Mouse (Mus musculus) adipocyte (in vitro differentiated cells): Measurements from ENCODE around the gene Pde10a.

ENCODE experiments used
- DNase-seq: peaks from one replicate; pipeline ENCODE4 v3.0.0-alpha.2; 2016; ENCODE audit warnings: low spot score

Pde10a gene

GRCm38 (mm10) chr17:8888639-8889038 lies 363.5 kb downstream of the Pde10a start:
- DNase-seq: no peak

DNA sequence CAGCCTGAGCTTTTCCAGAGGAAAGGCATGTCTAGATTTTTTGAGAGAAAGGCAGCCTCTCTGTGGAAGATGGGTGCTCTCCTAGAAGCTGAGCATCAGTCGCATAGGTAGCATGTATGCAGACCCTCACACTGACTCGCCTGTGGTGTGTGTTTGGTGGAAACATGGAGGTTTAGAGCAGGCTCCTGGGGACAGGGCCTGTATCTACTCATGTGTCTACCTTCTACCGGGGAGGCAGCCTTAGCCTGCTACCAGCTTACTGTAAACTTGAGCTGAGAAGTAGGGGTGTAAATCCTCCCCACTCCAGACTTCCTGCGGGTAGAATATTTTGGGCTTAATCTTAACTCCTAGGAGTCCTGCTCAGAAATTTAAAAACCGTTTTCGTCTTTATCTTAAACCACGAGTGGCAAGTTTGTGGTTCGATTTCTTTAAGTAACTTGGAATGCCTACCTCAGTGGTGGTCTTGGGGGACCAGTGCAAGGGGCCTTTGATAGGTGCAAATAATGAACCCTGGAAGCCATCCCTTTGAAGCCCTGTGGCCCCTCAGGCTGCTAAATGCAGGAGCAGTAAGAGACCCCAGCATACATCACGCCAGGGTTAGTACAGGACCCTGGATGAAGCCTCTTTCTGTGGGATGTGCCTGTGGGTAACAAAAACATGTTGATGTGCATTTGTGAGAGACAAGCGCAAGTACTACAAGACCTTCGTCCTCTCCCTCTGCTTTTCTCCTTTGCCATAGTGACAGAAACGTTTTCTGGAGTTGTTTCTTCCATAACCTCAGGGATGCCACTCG lies 367.2 kb downstream of the Pde10a start:
- DNase-seq: no peak

DNA sequence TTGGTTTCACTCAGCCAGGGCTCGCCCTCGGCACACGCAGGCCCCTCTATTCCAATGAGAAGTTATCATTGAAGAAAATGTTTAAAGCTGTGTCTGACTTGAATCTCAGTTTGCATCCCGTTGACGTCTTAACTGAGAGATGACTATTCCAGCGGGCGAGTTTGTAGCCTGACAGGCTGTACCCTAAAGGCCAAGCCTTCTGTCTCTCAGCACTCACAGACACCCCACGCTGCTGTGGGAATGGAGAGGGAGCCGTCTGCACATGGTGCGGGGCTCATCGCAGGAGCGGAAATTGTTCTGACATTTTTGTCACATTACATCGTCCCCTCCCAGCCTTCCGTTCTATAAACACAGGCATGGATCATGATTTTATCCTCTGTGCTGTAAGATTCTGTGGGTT lies 370.8 kb downstream of the Pde10a start:
- DNase-seq: no peak

- no peak for DNase-seq
Observed at GRCm38 (mm10) chr17:8897749-8898148, 372.6 kb downstream of the Pde10a start.

DNA sequence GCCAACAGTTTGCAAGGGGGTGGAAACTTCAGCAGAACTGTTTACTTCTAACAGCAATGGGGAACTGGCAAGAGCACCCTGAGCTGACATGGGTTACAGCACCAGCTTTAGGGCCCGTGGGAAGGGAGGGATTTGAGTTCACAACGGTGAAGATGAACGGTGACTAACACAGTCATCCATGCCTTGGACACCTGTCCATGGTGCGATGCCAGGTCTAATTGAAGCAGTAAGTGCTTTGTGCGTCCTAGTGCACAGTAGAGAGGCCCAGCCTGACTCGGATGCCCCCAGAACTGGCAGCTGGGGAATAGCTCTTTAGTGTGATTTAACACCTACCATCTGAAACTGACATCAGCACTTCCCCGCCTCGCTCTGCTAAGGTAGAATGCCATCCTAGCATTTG lies 373.0 kb downstream of the Pde10a start:
- DNase-seq: no peak

DNA sequence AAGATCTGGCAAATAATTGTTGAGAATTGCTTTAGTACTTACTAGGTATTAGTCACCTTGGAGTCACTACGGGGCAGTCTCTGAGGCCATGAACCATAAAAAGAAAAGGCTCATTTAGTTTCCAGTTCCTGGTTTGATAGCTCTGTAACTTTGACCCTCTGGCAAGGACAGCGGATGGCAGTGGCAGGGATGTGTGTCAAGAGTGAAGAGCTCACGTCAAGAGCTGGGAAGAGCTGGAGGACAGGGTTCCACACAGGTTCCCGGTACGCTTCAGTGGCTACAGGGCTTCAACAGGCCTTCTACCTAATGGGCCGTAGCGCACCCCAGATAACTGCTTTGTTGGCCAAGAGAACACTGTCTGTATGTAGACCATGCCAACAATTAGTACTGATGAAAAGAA lies 374.0 kb downstream of the Pde10a start:
- DNase-seq: no peak

GRCm38 (mm10) chr17:8903555-8904283 lies 378.5 kb downstream of the Pde10a start:
- no peak for DNase-seq

DNA sequence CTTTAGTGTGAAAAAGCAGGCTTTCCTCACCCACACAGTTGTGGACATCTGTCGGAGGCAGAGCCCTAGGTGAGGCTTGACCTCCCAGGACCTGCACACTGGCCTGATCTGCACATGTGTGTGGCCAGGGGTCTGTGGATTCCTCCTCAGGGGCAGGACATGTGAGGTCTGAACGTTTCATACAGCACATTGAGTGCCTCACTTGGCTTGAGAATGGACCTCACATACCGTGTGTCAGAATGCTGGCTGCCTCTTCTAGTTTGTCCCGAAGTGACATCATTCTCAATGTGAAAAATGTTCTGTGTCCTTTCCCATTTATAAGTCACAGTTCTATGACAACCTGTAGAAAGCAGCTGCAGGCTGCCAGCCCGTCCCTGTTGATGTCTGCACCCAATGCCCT lies 385.4 kb downstream of the Pde10a start:
- DNase-seq: no peak

DNA sequence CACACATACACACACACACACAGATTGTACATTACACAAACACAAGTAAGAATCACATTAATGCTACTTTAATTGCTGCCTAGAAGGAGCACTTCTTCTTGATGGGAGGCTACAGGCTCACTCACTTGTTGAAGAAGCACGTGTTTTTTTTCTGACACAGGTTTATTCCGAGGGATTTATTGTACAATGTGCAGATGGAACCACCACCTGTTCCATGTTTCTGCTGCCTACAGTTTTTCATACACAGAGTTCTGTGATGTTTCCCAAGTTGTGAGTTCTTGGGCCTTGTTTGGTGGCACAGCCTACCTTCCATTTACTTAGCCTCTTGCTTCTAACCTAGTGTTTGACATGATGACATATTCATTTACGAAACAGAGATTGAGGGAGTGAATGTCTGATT lies 387.8 kb downstream of the Pde10a start:
- no peak for DNase-seq

DNA sequence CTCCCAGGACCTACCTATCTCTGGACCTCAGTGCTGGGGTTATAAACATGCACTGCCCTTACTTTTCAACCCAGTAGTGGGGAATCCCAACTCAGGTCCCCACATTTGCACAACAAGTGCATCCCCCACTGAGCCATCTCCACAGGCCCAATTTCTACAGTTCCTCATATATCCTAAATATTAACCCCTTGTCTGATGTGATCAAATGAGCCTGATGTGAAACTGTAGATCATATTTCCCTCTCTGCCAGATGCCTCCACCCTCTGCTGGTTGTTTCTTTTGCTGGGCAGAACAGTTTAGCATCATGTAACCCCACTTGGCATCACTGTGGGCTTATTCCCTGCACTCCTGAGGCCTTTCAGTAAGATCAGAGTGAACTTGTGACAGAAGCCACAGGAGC lies 390.5 kb downstream of the Pde10a start:
- DNase-seq: no peak

DNA sequence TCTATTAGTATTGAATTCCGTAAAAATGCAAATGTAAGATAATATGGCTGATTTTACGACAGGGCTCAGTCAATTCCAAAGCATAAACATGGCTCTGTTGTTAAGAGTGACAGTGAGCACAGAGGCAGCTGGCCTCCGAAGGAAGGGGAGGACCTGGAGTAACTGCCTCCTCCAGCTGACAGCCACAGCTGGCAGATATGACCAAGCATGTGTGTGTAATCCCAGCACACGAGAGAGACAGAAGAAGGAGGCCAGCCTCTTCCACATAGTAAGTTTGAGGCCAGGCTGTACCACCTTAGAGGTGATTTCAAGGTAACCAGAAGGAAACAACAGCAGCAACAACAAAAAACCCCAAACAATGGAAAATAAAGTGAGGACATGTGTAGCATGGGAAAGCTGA lies 397.9 kb downstream of the Pde10a start:
- DNase-seq: no peak

- no peak for DNase-seq
Observed at GRCm38 (mm10) chr17:8923727-8924126, 398.6 kb downstream of the Pde10a start.

DNA sequence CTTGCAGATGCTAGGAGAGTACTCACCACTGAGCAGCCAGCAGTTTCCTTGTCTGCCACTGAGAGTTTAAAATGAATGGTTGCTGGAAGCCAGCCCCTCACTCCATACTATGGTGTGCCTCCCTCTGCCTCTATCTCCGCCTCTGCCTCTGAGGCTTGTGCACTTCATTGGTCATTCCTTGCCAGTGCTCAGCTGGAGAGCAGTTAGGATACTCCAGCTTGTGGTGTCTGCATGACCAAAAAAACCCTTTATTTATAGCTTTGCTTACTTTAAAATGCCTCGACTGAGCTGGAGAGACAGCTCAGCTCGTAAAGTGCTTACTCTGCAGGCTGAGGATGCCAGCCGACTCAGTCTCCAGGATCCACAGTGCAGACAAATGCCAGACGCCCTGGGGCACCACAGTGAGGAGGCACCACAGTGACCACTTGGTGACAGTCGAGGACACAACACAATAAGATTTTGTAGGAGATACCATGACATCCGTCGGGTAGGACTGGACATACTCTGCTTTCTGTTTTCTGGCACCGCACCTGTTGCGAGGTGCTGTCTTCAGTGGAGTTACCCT lies 400.7 kb downstream of the Pde10a start:
- no peak for DNase-seq

GRCm38 (mm10) chr17:8928560-8928959 lies 403.4 kb downstream of the Pde10a start:
- DNase-seq: no peak

DNA sequence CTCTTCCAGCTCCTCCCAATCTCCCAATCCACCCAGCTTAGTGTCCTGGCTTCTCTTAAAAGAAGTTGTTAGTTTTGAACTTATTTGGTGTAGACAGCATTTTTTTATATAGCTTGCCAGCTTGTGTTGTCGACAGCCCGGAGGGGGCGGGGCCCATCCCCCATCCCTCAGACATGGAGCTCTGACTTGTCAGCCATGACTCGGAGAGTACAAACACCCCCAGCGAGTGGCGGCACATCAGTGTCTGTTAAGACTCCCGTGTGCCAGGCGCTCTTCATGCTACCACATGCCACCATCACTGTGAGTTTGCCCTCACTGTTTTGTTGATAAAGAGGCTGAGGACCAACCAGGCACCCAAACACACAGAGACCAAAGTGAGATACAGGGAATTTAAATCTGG lies 404.5 kb downstream of the Pde10a start:
- no peak for DNase-seq

- no peak for DNase-seq
Observed at GRCm38 (mm10) chr17:8935604-8936003, 410.4 kb downstream of the Pde10a start.

GRCm38 (mm10) chr17:8936603-8937002 lies 411.4 kb downstream of the Pde10a start:
- DNase-seq: peak; percentile 70

GRCm38 (mm10) chr17:8951588-8951987 lies 426.4 kb downstream of the Pde10a start:
- DNase-seq: no peak

- DNase-seq: no peak
Observed at GRCm38 (mm10) chr17:8952951-8953350, 427.8 kb downstream of the Pde10a start.

- no peak for DNase-seq
Observed at GRCm38 (mm10) chr17:8958125-8958524, 433.0 kb downstream of the Pde10a start.

- no peak for DNase-seq
Observed at GRCm38 (mm10) chr17:8960386-8960785, 435.2 kb downstream of the Pde10a start.

DNA sequence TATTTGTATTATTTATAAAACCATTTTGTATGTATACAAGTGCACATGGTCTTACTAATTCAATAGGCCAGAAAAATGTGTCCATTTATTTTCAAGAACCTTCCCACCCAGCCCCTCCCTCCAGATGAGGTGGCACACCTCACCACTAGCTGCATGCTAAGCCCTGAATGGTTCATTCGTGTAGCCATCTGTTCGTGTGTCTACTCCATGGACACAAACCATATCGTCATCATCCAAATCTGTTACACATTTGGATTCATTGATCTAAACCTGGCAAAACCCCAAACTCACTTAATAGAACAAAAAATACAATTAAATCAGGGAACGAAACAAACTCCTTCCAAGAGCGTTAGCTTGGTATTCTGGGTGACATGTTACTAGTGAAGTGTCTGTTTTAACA lies 435.9 kb downstream of the Pde10a start:
- no peak for DNase-seq

DNA sequence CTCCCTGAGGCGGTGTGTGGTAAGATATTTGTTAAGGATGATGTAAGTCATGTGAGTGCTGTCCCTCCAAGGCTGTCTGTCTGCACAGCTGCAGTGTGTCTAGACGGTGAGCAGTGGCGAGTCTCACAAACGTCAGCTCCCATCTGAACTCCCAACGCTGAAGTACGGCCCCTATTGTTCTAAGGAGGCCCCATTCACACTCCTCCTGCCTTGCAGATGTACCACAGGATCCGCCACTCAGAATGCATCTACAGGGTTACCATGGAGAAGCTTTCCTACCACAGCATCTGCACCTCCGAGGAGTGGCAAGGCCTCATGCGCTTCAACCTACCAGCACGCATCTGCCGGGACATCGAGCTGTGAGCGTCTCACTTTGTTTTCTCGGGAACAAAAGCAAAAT lies 436.5 kb downstream of the Pde10a start:
- DNase-seq: no peak
